Mouse (Mus musculus) megakaryocyte, embryonic 14.5 days (primary cell): ENCODE results near the gene Slc12a4.

Experiments used
- FLI1 ChIP-seq: IDR thresholded peaks from 2 replicates; pipeline ENCODE4 v1.6.1; 2012; ENCODE audit warnings: low read length, inconsistent platforms, mixed read lengths
- GATA1 ChIP-seq: IDR thresholded peaks from 3 replicates; pipeline ENCODE4 v1.6.1; 2012; ENCODE audit warnings: mixed read lengths, low read length, inconsistent platforms, borderline replicate concordance

- no peak for TF ChIP-seq GATA1
- TF ChIP-seq FLI1 = no peak
Observed at GRCm38 (mm10) chr8:105897801-105898480, 68.0 kb downstream of the Slc12a4 start.
